Mouse (Mus musculus) neural tube, embryonic 15.5 days (tissue): Measurements from ENCODE around the gene Wfdc21. TPM values are rescaled to one million over a fixed set of nuclear protein-coding genes. Genes with fewer than 3 reads are reported as not detected.

Source experiments
- ATAC-seq: fragments of 200-750 bp; cut with Nextera tagmentation; 2 replicates; pipeline ENCODE4 v1.8.0; 2017; ENCODE audit warnings: mild to moderate bottlenecking, moderate TSS enrichment, moderate library complexity; ENCODE audit not compliant: low FRiP score
- H3K27ac ChIP-seq: fragments of 300-500 bp; sonication (generic); replicated peaks from 2 replicates; pipeline ENCODE4 v1.5.1; 2015; ENCODE audit warnings: mild to moderate bottlenecking, inconsistent platforms
- H3K27me3 ChIP-seq: fragments of 300-500 bp; sonication (generic); replicated peaks from 2 replicates; pipeline ENCODE4 v1.6.1; 2015; ENCODE audit warnings: inconsistent platforms
- H3K36me3 ChIP-seq: fragments of 300-500 bp; sonication (generic); 2 replicates; pipeline ENCODE4 v1.6.1; 2015; ENCODE audit warnings: inconsistent platforms
- H3K4me1 ChIP-seq: fragments of 300-500 bp; sonication (generic); 2 replicates; pipeline ENCODE4 v1.6.1; 2015; ENCODE audit warnings: inconsistent platforms
- H3K4me2 ChIP-seq: fragments of 300-500 bp; sonication (generic); 2 replicates; pipeline ENCODE4 v1.6.1; 2015; ENCODE audit warnings: inconsistent platforms, mild to moderate bottlenecking, moderate library complexity
- H3K4me3 ChIP-seq: fragments of 300-500 bp; sonication (generic); replicated peaks from 2 replicates; pipeline ENCODE4 v1.5.1; 2015; ENCODE audit warnings: mild to moderate bottlenecking, inconsistent platforms
- H3K9ac ChIP-seq: fragments of 300-500 bp; sonication (generic); replicated peaks from 2 replicates; pipeline ENCODE4 v1.6.1; 2015; ENCODE audit warnings: mild to moderate bottlenecking, inconsistent platforms
- H3K9me3 ChIP-seq: fragments of 300-500 bp; sonication (generic); replicated peaks from 2 replicates; pipeline ENCODE4 v1.6.1; 2016; ENCODE audit warnings: inconsistent platforms
- WGBS: fragments of 180-500 bp; shearing (Covaris S2); methylation state at CpG from one replicate; pipeline ENCODE4 v1.1.7; 2015; ENCODE audit warnings: mixed read lengths; 5-methylcytosine and 5-hydroxymethylcytosine counted together
- polyA plus RNA-seq: library from polyadenylated mRNA; unstranded; fragments of >200 nt; fragmentation: Nextera tagmentation; extraction: Ambion mirVana; gene quantifications from 2 replicates; pipeline ENCODE4 v1.2.1, GENCODE M21; 2015

Gene Wfdc21
- 0.41 and 2.0 TPM in 2 replicates for polyA plus RNA-seq

DNA sequence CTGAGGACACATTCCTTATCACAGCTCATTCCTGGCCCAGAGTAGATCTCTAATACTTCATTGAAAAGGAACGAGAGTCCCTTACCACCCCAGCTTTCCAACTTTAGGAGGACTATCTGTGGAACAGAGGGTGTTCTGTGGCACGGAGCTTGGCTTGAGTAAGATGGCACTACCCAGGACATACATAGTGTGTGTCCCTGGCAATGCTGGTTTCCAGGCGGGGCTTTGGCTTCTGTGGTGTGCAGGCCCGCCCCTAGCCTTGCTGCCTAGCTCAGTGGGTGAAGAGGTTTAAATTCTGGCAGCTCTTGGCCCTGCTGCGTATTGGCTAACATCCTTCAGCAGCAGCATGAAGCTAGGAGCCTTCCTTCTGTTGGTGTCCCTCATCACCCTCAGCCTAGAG lies at the start of gene Wfdc21:
Wfdc21 (plus strand) TSS at position 260 of the 400 bp plus-strand sequence.
- H3K9me3 ChIP-seq, result no peaks in the 10 kb centered on the region
- 88% methylated on average over 5 of the region's 5 CpGs for WGBS
- no peak for ATAC-seq
- no peak within 1 kb of the TSS for H3K4me3 ChIP-seq
- no peak within 1 kb of the TSS for H3K9ac ChIP-seq
- peaks cover 8% of the 10 kb centered on the region for H3K27me3 ChIP-seq
- no peaks in the 10 kb centered on the region for H3K36me3 ChIP-seq
- no peak within 1 kb of the TSS for H3K27ac ChIP-seq
- H3K4me1 ChIP-seq, result no peaks in the 10 kb centered on the region
- H3K4me2 ChIP-seq, result no peak within 1 kb of the TSS

DNA sequence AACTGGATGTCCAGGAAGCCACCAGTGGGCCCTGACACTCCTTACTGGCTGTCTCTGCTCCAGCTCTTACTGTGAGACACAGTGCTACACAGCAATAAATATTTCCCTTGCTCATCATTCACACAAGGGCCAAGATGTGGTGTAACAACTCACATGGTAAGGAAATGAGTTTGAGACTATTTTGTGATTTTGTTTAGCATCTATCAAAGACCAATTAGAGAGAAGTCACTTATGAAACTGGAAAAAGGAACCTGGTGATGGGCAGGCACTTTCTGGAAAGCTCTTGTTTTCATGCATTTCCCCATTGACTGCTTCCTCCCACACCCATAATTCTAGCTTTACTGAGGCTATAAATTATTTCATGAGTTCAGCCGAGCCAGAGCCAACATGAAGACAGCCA lies 43.0 kb upstream of the Wfdc21 start, which contains the start of gene Wfdc17:
Wfdc17 (plus strand) TSS at position 287 of the 400 bp plus-strand sequence.
- H3K4me2 ChIP-seq, result no peak within 1 kb of the TSS
- H3K27me3 ChIP-seq, result no peaks in the 10 kb centered on the region
- no peaks in the 10 kb centered on the region for H3K9me3 ChIP-seq
- WGBS, result 31% methylated on average over 1 of the region's 1 CpGs
- no peaks in the 10 kb centered on the region for H3K4me1 ChIP-seq
- no peak for ATAC-seq
- no peak within 1 kb of the TSS for H3K9ac ChIP-seq
- H3K27ac ChIP-seq, result no peak within 1 kb of the TSS
- no peak within 1 kb of the TSS for H3K4me3 ChIP-seq
- H3K36me3 ChIP-seq, result no peaks in the 10 kb centered on the region

DNA sequence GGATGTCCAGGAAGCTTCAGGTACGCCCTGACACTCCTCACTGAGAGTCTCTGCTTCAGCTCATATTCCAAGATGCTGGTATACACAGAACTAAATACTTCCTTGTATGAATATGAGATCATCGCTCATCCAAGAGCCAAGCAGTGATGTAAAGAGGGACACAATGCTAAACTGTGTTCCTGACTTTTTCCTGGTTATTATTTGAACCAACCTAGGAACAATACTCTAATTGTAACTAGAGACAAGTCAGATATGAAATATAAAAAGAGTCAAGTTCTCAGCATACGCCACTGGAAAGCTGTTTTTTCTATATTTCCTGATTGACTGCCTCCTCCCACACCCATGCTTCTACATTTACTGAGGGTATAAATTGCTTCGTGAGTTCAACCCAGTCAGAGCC lies 38.0 kb upstream of the Wfdc21 start, which contains the start of gene Wfdc18:
Wfdc18 (plus strand) TSS at position 301 of the 400 bp plus-strand sequence.
- no peaks in the 10 kb centered on the region for H3K4me1 ChIP-seq
- H3K27ac ChIP-seq, result no peak within 1 kb of the TSS
- H3K36me3 ChIP-seq, result no peaks in the 10 kb centered on the region
- no peaks in the 10 kb centered on the region for H3K9me3 ChIP-seq
- H3K4me2 ChIP-seq, result no peak within 1 kb of the TSS
- no peak for ATAC-seq
- H3K4me3 ChIP-seq, result no peak within 1 kb of the TSS
- H3K9ac ChIP-seq, result no peak within 1 kb of the TSS
- H3K27me3 ChIP-seq, result no peaks in the 10 kb centered on the region
- 78% methylated on average over 4 of the region's 4 CpGs for WGBS

DNA sequence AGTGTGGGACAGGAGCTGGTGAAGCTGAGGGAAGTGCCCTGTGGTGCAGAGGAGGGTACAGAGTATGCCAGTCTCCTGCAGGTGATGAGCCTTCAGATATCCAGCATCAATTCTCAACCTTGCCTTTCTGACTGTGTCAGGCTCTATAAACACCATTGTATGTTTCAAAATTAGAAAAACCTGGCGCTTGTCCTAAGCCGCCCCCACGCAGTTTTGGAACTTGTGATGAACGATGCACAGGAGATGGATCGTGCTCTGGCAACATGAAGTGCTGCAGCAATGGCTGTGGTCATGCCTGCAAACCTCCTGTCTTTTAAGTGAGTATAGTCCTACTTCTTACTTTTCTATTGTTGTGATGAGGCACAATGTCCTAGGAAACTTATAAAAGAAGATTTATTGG lies 37.1 kb upstream of the Wfdc21 start:
- Histone ChIP-seq H3K4me3 (no peak overlapping the region), H3K27ac (no peak overlapping the region), H3K27me3 (no peaks in the 10 kb centered on the region), H3K4me1 (no peaks in the 10 kb centered on the region), H3K36me3 (no peaks in the 10 kb centered on the region), H3K4me2 (no peak overlapping the region), H3K9me3 (no peaks in the 10 kb centered on the region), H3K9ac (no peak overlapping the region)
- 92% methylated on average over 5 of the region's 5 CpGs for WGBS
- ATAC-seq, result no peak

- Histone ChIP-seq H3K4me1 (no peaks in the 10 kb centered on the region), H3K4me2 (no peak overlapping the region), H3K27ac (no peak overlapping the region), H3K4me3 (no peak overlapping the region), H3K27me3 (no peaks in the 10 kb centered on the region), H3K9me3 (no peaks in the 10 kb centered on the region), H3K9ac (no peak overlapping the region), H3K36me3 (no peaks in the 10 kb centered on the region)
- no peak for ATAC-seq
- 96% methylated on average over 1 of the region's 1 CpGs for WGBS
Measured at GRCm38 (mm10) chr11:83712671-83713070, 34.1 kb upstream of the Wfdc21 start.

- no peaks in the 10 kb centered on the region for H3K4me1 ChIP-seq
- ATAC-seq, result no peak
- no peak overlapping the region for H3K4me3 ChIP-seq
- H3K27ac ChIP-seq, result no peak overlapping the region
- WGBS, result 86% methylated on average over 2 of the region's 2 CpGs
- no peaks in the 10 kb centered on the region for H3K27me3 ChIP-seq
- H3K36me3 ChIP-seq, result no peaks in the 10 kb centered on the region
- no peak overlapping the region for H3K9ac ChIP-seq
- no peak overlapping the region for H3K4me2 ChIP-seq
- no peaks in the 10 kb centered on the region for H3K9me3 ChIP-seq
Measured at GRCm38 (mm10) chr11:83713925-83714324, 32.8 kb upstream of the Wfdc21 start.

DNA sequence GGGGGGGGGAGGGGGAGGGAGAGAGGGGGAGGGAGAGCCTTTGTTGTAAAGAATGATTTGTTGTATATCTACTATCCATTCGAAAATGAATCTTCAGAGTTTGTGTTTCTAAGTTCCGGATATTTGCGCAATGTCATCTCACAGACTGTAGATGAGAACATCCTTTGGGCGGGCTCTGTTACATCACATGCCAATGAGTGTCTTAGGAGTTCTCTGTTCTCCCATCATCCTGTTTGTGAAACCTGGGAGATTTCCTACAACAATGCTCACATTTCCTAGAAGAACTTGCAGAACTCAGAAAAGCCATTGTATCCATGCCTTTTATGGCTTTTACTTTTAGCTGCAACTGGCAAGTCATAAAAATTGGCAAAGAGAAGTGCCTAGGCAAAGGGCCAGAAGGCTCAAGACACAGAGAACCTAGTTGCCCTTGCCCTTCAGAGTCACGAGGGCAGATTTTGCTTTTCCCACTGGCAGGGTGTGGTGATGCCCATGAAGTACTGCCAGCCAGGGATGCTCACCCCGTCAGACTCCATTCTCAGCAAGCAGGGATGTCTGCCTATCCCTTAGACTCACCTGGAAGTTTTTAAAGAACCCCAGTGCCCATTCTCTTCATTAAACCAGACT lies 29.6 kb upstream of the Wfdc21 start:
- Histone ChIP-seq H3K27ac (no peak overlapping the region), H3K27me3 (no peaks in the 10 kb centered on the region), H3K9me3 (no peaks in the 10 kb centered on the region), H3K36me3 (no peaks in the 10 kb centered on the region), H3K4me2 (no peak overlapping the region), H3K9ac (no peak overlapping the region), H3K4me1 (no peaks in the 10 kb centered on the region), H3K4me3 (no peak overlapping the region)
- ATAC-seq, result no peak
- 89% methylated on average over 6 of the region's 6 CpGs for WGBS

- Histone ChIP-seq H3K9ac (no peak overlapping the region), H3K4me2 (no peak overlapping the region), H3K4me1 (no peaks in the 10 kb centered on the region), H3K27me3 (no peaks in the 10 kb centered on the region), H3K4me3 (no peak overlapping the region), H3K27ac (no peak overlapping the region), H3K36me3 (no peaks in the 10 kb centered on the region), H3K9me3 (no peaks in the 10 kb centered on the region)
- no peak for ATAC-seq
Measured at GRCm38 (mm10) chr11:83720766-83721165, 26.0 kb upstream of the Wfdc21 start.

- Histone ChIP-seq H3K9me3 (no peaks in the 10 kb centered on the region), H3K27me3 (no peaks in the 10 kb centered on the region), H3K4me2 (no peak overlapping the region), H3K27ac (no peak overlapping the region), H3K36me3 (no peaks in the 10 kb centered on the region), H3K9ac (no peak overlapping the region), H3K4me3 (no peak overlapping the region), H3K4me1 (no peaks in the 10 kb centered on the region)
- WGBS, result 73% methylated on average over 3 of the region's 3 CpGs
- no peak for ATAC-seq
Measured at GRCm38 (mm10) chr11:83728757-83729432, 17.8 kb upstream of the Wfdc21 start.

DNA sequence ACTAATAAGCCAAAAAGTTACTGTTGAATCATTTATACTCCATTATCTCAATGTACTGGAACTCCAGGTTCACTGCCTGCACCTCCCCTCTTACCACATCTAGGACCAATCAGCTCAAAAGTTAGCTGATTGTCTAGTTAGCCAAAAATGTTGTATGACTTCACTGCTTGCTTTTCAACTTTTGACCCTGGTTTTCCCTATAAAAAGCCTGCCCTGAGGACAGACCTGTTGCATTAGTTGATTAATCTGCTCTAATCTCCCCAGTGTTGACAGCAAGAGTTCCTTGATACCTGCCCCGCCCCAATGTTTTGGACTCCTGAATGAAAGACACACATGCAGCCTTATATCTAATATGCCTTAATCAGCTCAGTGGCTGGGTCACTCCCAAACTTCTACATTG lies 15.6 kb upstream of the Wfdc21 start:
- WGBS, result 93% methylated on average over 1 of the region's 1 CpGs
- Histone ChIP-seq H3K4me3 (no peak overlapping the region), H3K27me3 (no peaks in the 10 kb centered on the region), H3K27ac (no peak overlapping the region), H3K9me3 (no peaks in the 10 kb centered on the region), H3K4me1 (no peaks in the 10 kb centered on the region), H3K4me2 (no peak overlapping the region), H3K9ac (no peak overlapping the region), H3K36me3 (no peaks in the 10 kb centered on the region)
- no peak for ATAC-seq

DNA sequence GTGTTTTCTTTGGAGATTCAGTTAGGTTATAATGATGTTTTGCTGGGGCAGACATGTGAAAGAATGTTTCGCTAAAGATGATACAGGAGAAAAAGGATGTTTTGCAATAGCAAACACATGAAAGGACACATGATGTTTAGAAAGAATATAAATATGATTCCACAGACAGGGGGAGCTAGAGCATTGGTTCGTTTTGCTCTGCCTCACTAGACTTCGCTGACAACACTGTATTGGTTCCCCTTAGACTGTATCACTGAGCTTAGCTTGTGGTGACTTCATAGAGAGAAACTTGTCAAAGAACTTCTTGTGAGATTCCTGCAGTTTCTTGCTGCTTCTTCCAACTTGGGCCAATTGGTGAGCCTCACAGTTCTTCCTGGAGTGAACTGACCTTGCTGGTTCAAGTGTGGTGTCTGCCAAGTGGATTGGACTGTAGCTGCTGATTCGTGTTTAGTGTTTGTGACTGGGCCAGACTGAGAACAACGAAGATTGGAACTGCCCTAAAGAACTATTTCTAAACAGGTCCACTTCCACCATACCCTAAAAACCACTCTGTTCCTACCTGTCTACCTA lies 13.6 kb upstream of the Wfdc21 start:
- Histone ChIP-seq H3K9ac (no peak overlapping the region), H3K9me3 (no peaks in the 10 kb centered on the region), H3K36me3 (no peaks in the 10 kb centered on the region), H3K4me1 (no peaks in the 10 kb centered on the region), H3K27me3 (no peaks in the 10 kb centered on the region), H3K27ac (no peak overlapping the region), H3K4me3 (no peak overlapping the region), H3K4me2 (no peak overlapping the region)
- no peak for ATAC-seq
- WGBS, result 83% methylated on average over 5 of the region's 5 CpGs

GRCm38 (mm10) chr11:83734215-83734614 lies 12.5 kb upstream of the Wfdc21 start:
- Histone ChIP-seq H3K4me2 (no peak overlapping the region), H3K9ac (no peak overlapping the region), H3K4me3 (no peak overlapping the region), H3K36me3 (no peaks in the 10 kb centered on the region), H3K27ac (no peak overlapping the region), H3K9me3 (no peaks in the 10 kb centered on the region), H3K27me3 (no peaks in the 10 kb centered on the region), H3K4me1 (no peaks in the 10 kb centered on the region)
- ATAC-seq, result no peak
- WGBS, result 95% methylated on average over 1 of the region's 1 CpGs
